Mouse (Mus musculus) cerebellum, adult 9-11 months (tissue): ENCODE measurements around the gene Tle3.

Experiments
- DNase-seq: peaks from one replicate; pipeline ENCODE4 v3.0.0; 2022

Gene Tle3

GRCm38 (mm10) chr9:61359741-61360140 lies 12.4 kb upstream of the Tle3 start:
- DNase-seq = no peak

- no peak for DNase-seq
Observed at GRCm38 (mm10) chr9:61360163-61360562, 12.0 kb upstream of the Tle3 start.

GRCm38 (mm10) chr9:61360727-61361631 lies 11.2 kb upstream of the Tle3 start:
- DNase-seq = no peak

- DNase-seq = no peak
Observed at GRCm38 (mm10) chr9:61363194-61363593, 9.0 kb upstream of the Tle3 start.

GRCm38 (mm10) chr9:61366108-61366507 lies 6.1 kb upstream of the Tle3 start:
- DNase-seq = no peak

- DNase-seq = no peak
Observed at GRCm38 (mm10) chr9:61367156-61367555, 5.0 kb upstream of the Tle3 start.

GRCm38 (mm10) chr9:61367857-61368566 lies 4.2 kb upstream of the Tle3 start:
- DNase-seq = peak; percentile 57

GRCm38 (mm10) chr9:61368567-61369240 lies 3.5 kb upstream of the Tle3 start:
- peak; percentile 68 for DNase-seq

- DNase-seq = peak; percentile 75
Observed at GRCm38 (mm10) chr9:61369316-61370273, 2.6 kb upstream of the Tle3 start.

- peak; percentile 100 for DNase-seq
Observed at GRCm38 (mm10) chr9:61370454-61370888, 1.7 kb upstream of the Tle3 start.

- DNase-seq = peak; percentile 89
Observed at GRCm38 (mm10) chr9:61370889-61371754, 1.0 kb upstream of the Tle3 start.

- DNase-seq = no peak
Observed at GRCm38 (mm10) chr9:61372510-61372975, 377 bp downstream of the Tle3 start.

GRCm38 (mm10) chr9:61372976-61373633 lies 939 bp downstream of the Tle3 start:
- peak; percentile 75 for DNase-seq

- DNase-seq = no peak
Observed at GRCm38 (mm10) chr9:61373634-61373941, 1.4 kb downstream of the Tle3 start.

- DNase-seq = peak; percentile 72
Observed at GRCm38 (mm10) chr9:61373942-61374900, 2.1 kb downstream of the Tle3 start.

GRCm38 (mm10) chr9:61375002-61375401 lies 2.8 kb downstream of the Tle3 start:
- no peak for DNase-seq

GRCm38 (mm10) chr9:61375802-61376561 lies 3.8 kb downstream of the Tle3 start:
- no peak for DNase-seq

- DNase-seq = no peak
Observed at GRCm38 (mm10) chr9:61376650-61377049, 4.5 kb downstream of the Tle3 start.
